Mouse (Mus musculus) E14TG2a.4 (cell line): ENCODE results near the gene Mboat7.

Experiments used
- H3K27me3 ChIP-seq: 2 replicates; pipeline ENCODE4 v1.6.1; 2014; ENCODE audit warnings: low read length, control low read depth; ENCODE audit not compliant: insufficient read depth
- H3K36me3 ChIP-seq: 2 replicates; pipeline ENCODE4 v1.6.1; 2014; ENCODE audit warnings: low read length, control low read depth; ENCODE audit not compliant: insufficient read depth
- H3K4me1 ChIP-seq: replicated peaks from 2 replicates; pipeline ENCODE4 v1.6.1; 2014; ENCODE audit warnings: low read depth, low read length, control low read depth
- H3K4me3 ChIP-seq: replicated peaks from 2 replicates; pipeline ENCODE4 v1.5.1; 2014; ENCODE audit warnings: mild to moderate bottlenecking, low read length
- H3K9me3 ChIP-seq: 2 replicates; pipeline ENCODE4 v1.6.1; 2014; ENCODE audit warnings: low read length, control low read depth
- CTCF ChIP-seq: conservative IDR thresholded peaks from 2 replicates; pipeline ENCODE4 v1.5.1; 2014; ENCODE audit warnings: low read length
- NANOG ChIP-seq: IDR thresholded peaks from 2 replicates; pipeline ENCODE4 v1.6.1; 2014; ENCODE audit warnings: borderline replicate concordance, low read length, mixed read lengths
- POU5F1 ChIP-seq: IDR thresholded peaks from 2 replicates; pipeline ENCODE4 v1.6.1; 2014; ENCODE audit warnings: low read length, borderline replicate concordance

The Mboat7 gene

GRCm38 (mm10) chr7:3630478-3630815 is 62.9 kb downstream of the Mboat7 start:
- no peak for TF ChIP-seq NANOG
- TF ChIP-seq POU5F1 = no peak
- no peak for TF ChIP-seq CTCF
- peaks cover 31% of the 10 kb centered on the region for H3K4me1 ChIP-seq
- H3K36me3 ChIP-seq = peaks cover 81% of the 10 kb centered on the region
- peak overlapping the region; percentile 99 for H3K4me3 ChIP-seq
- H3K27me3 ChIP-seq = no peaks in the 10 kb centered on the region
- no peaks in the 10 kb centered on the region for H3K9me3 ChIP-seq

GRCm38 (mm10) chr7:3629543-3630477 is 63.5 kb downstream of the Mboat7 start, which contains the start of the genes Tfpt and Prpf31:
Gene Tfpt (minus strand): TSS chr7:3629929.
Gene Prpf31 (plus strand): TSS chr7:3629985.
- Histone ChIP-seq H3K36me3 (peaks cover 81% of the 10 kb centered on the region), H3K9me3 (no peaks in the 10 kb centered on the region), H3K4me3 (peak within 1 kb of the TSS; percentile 99), H3K27me3 (no peaks in the 10 kb centered on the region), H3K4me1 (peaks cover 30% of the 10 kb centered on the region)
- TF ChIP-seq NANOG = no peak
- no peak for TF ChIP-seq POU5F1
- no peak for TF ChIP-seq CTCF

- Histone ChIP-seq H3K9me3 (no peaks in the 10 kb centered on the region), H3K4me3 (peak overlapping the region; percentile 99), H3K36me3 (peaks cover 81% of the 10 kb centered on the region), H3K27me3 (no peaks in the 10 kb centered on the region), H3K4me1 (peaks cover 26% of the 10 kb centered on the region)
- no peak for TF ChIP-seq POU5F1
Measured at GRCm38 (mm10) chr7:3629030-3629429, 64.3 kb downstream of the Mboat7 start.
